Mouse (Mus musculus) mouse embryonic stem cell (cell line): ENCODE data around the gene Csrnp1.

Experiments used
- in situ Hi-C, 2 experiments: fragments of 300-500 bp; cut with MboI; formaldehyde crosslinking; loops; 1 replicate in 1 of 2; 3 replicates in 1 of 2; pipeline ENCODE4 v1.14.3; 2019 to 2020; ENCODE audit warnings: low sequenced_read_pairs in 2 of 2, low pct_unique_long_range_greater_than_20kb in 1 of 2, mixed read lengths in 1 of 2; ENCODE audit not compliant: unreplicated experiment in 1 of 2

Csrnp1 gene

DNA sequence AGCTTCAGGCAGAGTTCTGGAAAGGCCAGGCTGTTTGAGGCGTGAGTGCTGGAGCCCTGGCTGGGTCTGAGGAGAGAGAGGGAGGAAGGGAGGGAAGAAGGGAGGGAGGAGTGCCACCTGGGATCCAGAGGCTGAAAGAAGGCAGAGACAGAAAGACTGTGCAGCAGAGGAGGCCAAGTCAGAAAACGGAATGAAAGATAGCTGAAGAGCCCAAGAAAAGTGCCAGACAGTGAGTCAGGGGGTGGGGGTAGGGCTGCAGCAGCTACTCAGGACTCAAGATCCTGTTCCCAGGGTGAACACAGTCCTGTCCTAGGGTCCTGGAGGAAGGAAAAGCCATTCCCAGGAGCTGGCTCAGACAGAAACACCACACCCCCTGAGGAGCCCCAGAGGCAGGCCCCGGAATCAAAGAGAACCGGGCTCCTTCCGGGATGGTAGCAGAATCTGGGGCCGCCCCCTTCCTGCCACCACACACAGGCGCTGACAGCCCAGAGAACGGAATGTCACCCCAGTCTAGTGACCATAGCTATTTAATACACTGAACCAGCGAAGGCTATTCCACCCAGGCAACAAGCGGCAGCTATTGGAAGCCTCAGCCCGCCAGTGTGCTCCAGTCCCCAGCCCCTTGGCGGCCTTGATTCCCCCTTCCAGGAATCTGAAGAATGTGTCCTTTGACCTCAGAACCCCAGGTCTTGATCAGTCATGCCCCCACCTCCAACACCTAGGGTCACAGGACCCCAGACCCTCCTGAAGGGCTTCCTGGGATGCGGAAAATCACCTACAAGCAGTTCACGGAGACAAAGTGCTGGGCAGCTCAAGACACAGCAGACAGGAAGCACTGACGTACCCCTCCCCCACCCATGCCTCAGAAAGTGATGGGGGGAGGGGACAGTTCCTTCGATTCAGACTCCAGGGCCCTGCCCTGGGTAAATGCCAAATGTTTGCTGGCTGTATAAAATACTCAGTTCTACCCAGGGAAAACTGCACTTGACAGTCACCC, 3.0 kb downstream of the Csrnp1 start:
- in situ Hi-C loops, result no loop called here

DNA sequence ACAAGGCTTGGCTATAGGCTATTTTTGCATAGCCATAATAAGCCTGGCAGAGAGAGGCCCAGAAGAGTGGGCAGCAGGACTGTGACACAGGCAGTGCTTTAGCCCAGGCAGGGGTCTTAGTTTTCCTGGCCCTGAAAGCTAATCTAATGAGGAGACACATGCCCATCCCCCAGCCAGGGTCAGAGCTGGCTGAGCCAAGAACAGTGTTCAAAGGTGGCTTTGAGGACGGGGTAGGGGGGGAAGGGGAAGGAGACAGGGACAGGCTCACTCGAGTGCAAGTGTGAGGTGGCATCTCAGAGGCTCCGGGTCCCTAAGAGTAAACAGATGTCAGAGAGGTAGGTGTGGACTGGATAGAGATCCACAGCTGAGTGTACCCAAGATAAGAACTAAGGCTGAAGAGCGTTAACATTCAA, 3.7 kb downstream of the Csrnp1 start:
- in situ Hi-C loops, result no loop called here

GRCm38 (mm10) chr9:119979749-119980148, 4.7 kb downstream of the Csrnp1 start:
- in situ Hi-C loops, result no loop called here

GRCm38 (mm10) chr9:119978811-119979441, 5.5 kb downstream of the Csrnp1 start:
- in situ Hi-C loops, result no loop called here

- in situ Hi-C loops, result no loop called here
Observed at GRCm38 (mm10) chr9:119978151-119978810, 6.2 kb downstream of the Csrnp1 start.

DNA sequence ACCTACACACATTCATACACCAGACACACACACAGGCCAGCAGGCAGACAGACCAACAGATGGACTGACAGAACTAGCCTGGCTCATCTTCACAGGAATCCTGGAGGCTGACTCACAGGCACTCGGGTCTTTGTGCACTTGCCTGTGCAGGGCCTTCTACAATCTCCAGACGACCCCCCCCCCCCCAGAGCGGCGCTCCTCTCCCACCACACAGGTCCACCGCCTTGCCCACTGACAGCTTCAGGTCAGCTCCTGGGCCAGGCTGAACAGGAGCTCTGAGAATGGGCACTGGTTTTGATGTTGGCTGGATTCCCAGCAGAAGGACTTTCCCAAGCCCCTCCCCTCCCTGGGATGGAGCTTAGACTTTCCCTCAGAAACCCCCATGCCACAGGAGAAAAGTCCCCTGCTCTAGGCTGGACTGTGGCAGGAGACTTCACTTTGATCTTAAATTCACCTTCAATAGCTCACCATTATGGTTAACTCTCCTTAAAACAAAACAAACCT, 6.8 kb downstream of the Csrnp1 start:
- in situ Hi-C loops, result no loop called here

- in situ Hi-C loops, result no loop called here
Observed at GRCm38 (mm10) chr9:119976704-119977556, 7.5 kb downstream of the Csrnp1 start.

GRCm38 (mm10) chr9:119975286-119975685, 9.2 kb downstream of the Csrnp1 start:
- in situ Hi-C loops, result no loop called here

DNA sequence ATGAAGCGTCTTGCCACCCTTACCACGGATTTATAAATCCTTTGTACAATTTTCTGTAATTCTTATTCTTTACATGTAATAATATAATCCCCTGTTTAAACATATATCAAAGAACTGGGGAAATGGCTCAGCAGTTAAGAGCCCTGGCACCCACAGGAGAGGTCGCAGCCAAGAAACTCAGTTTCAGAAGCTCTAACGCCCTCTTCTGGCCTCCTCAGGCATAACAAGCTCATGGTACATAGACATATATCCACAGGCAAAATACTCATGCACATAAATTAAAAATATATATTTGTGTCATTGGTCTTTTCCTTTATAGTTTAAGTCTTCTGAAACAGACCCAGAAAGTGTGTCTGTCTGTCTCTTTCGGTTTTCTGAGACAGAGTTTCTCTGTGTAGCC, 9.8 kb downstream of the Csrnp1 start:
- in situ Hi-C loops, result no loop called here

- in situ Hi-C loops, result no loop called here
Observed at GRCm38 (mm10) chr9:119973869-119974520, 10.5 kb downstream of the Csrnp1 start.

- in situ Hi-C loops, result no loop called here
Observed at GRCm38 (mm10) chr9:119973281-119973680, 11.2 kb downstream of the Csrnp1 start.

DNA sequence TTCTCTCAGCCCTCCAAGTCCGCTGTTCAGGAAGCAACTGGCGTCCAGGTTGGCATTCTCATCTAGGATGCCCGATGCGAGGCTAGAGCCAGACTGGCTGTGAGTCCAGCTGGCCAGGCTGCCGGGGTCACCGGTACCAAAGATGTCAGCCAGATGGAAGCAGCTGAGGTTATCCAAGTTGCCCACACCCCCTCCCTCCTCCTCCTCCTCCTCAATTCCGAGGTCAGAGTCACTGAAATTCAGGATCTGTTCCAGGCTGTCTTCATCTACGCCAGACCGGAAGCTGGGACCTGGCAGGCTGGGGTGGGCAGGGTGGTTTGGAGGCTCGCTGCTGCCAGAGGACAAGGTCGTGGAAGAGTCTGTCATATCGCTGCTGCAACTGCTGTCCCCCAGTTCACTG, 11.9 kb downstream of the Csrnp1 start:
- in situ Hi-C loops, result no loop called here

DNA sequence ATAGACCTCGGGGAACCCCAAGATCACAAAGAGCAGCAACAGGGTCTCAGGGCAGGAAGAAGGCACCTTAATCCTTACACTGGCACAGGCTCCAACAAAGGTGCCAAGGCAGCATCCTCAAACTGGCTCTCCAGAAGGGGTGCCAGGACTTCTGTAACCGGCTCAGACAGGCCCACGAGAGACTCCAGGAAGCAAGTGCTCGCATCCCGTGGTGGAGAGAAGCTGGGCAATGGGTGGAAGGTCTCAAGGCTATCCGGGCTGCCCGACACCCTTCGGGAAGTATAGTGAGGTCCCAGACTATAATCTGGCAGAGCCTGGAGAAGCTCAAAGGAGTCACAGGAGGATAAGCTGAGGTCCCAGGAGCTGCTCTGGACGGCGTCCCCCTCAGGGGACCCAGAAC, 12.3 kb downstream of the Csrnp1 start:
- in situ Hi-C loops, result no loop called here

- in situ Hi-C loops, result no loop called here
Observed at GRCm38 (mm10) chr9:119970763-119971656, 13.4 kb downstream of the Csrnp1 start.

DNA sequence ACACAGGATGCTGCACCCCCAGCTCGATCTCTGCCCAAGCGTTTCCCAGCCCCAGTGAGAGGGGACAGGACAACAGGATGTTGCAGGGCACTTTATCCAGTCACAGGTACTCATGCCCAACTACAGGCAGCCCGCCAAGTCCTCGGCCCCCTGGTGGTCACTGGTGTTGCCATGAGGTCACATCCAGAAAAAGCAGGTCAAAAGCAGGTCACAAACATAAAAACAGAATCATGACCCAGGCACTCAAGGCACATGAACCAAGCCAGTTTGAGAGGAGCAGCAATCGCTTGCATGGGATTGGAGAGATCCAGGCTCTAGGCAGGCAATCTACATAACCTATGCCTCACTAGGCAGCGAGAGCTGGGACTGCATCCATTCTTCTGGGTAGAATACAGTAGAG, 14.2 kb downstream of the Csrnp1 start:
- in situ Hi-C loops, result no loop called here

- in situ Hi-C loops, result no loop called here
Observed at GRCm38 (mm10) chr9:119969811-119970210, 14.6 kb downstream of the Csrnp1 start.
